Comparison of ENCODE assay signal across 27 mouse cellular contexts in the genomic region with DNA sequence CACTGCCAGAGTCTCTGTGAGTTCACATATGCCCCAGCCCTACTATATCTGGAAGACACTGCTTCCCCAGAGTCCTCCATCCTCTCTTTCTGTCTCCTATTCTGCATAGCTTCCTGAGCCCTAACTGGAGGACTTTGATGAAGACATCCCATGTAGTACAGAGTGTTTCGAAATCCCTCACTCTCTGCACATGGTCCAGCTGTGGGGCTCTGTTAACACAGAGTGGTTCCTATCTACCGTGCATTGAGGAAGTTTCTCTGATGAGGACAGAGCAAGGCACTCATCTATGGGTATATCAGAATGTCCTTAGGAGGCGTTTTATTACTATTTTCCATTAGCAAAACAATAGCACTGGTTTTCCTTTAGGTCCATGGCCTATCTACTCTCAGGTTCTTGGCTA.
DNase-seq lines count a peak whose midpoint lies in the region; ATAC-seq and TF ChIP-seq lines count a peak whose summit lies in the region.
"Had no signal": no experiment of that assay in that cellular context is flagged by ENCODE, and none has a peak within 500 bp of the region (broad histone marks: within the 10 kb centered on the region; RNA-seq: fewer than 3 reads in every experiment).

No protein-coding gene starts in this region.

- H3K9ac ChIP-seq in lung, postnatal 0 days (replicated peaks; ENCODE audit: low read depth) = no peak overlapping the region
- H3K9ac ChIP-seq in hindbrain, embryonic 16.5 days (ENCODE audit: low read depth, low read length) = no peak overlapping the region
- H3K9ac ChIP-seq: embryonic facial prominence, embryonic 13.5 days; forebrain, embryonic 13.5 days; hindbrain, embryonic 12.5 days; hindbrain, embryonic 15.5 days had no signal

- H3K4me3 ChIP-seq in lung, postnatal 0 days (ENCODE audit: low read depth, low read length) = no peak overlapping the region
- H3K4me3 ChIP-seq in lung, adult 2 months (replicated peaks; ENCODE audit: extremely low read depth, low read depth, low read length) = no peak overlapping the region
- no peak overlapping the region for H3K4me3 ChIP-seq in hindbrain, embryonic 16.5 days (ENCODE audit: low read length)
- H3K4me3 ChIP-seq: embryonic facial prominence, embryonic 10.5 days; embryonic facial prominence, embryonic 13.5 days; erythroblast, embryonic 14.5 days; forebrain, embryonic 10.5 days; forebrain, embryonic 13.5 days; hindbrain, embryonic 12.5 days; hindbrain, embryonic 15.5 days had no signal

- TF ChIP-seq EP300 in lung, postnatal 0 days (IDR thresholded peaks at IDR 0.05) = no peak

- WGBS in lung, postnatal 0 days = 81% methylated on average over 3 of the region's 3 CpGs
- 80% methylated on average over 3 of the region's 3 CpGs for WGBS in lung, adult 2 months
- 91% methylated on average over 3 of the region's 3 CpGs for WGBS in hindbrain, embryonic 16.5 days

- no peak overlapping the region for H3K27ac ChIP-seq in lung, postnatal 0 days (ENCODE audit: low read length)
- H3K27ac ChIP-seq in hindbrain, embryonic 16.5 days (ENCODE audit: low read depth, low read length) = no peak overlapping the region
- H3K27ac ChIP-seq: embryonic facial prominence, embryonic 10.5 days; embryonic facial prominence, embryonic 13.5 days; forebrain, embryonic 10.5 days; forebrain, embryonic 13.5 days; hindbrain, embryonic 12.5 days; hindbrain, embryonic 15.5 days had no signal

- ATAC-seq in lung, postnatal 0 days = no peak
- peak; percentile 45; the same call in 1 of the 2 replicates for ATAC-seq in common myeloid progenitor, adult 5-6 weeks (replicated peaks; ENCODE audit: low read depth, poor library complexity, severe bottlenecking)
- peak; percentile 85 for ATAC-seq in megakaryocyte progenitor cell, adult 5-6 weeks (replicated peaks; ENCODE audit: poor library complexity)
- no peak for ATAC-seq in hindbrain, embryonic 16.5 days
- ATAC-seq: CD4-positive, CD25-positive, alpha-beta regulatory T cell, adult 4 months; forebrain, embryonic 13.5 days; forebrain, embryonic 16.5 days had no signal

- TF ChIP-seq CTCF in lung, postnatal 0 days (IDR thresholded peaks at IDR 0.05) = no peak
- no peak for TF ChIP-seq CTCF in lung, adult 2 months (IDR thresholded peaks at IDR 0.05; ENCODE audit: insufficient read depth, low read length)

- no peaks in the 10 kb centered on the region for H3K9me3 ChIP-seq in lung, postnatal 0 days (ENCODE audit: low read length)
- no peaks in the 10 kb centered on the region for H3K9me3 ChIP-seq in hindbrain, embryonic 16.5 days (ENCODE audit: control insufficient read depth, low read length)
- H3K9me3 ChIP-seq: embryonic facial prominence, embryonic 10.5 days; embryonic facial prominence, embryonic 13.5 days; forebrain, embryonic 10.5 days; forebrain, embryonic 13.5 days; hindbrain, embryonic 12.5 days; hindbrain, embryonic 15.5 days had no signal

- H3K4me2 ChIP-seq in lung, postnatal 0 days (replicated peaks; ENCODE audit: low read depth, low read length) = no peak overlapping the region
- H3K4me2 ChIP-seq in hindbrain, embryonic 16.5 days (ENCODE audit: low read length) = no peak overlapping the region
- H3K4me2 ChIP-seq: embryonic facial prominence, embryonic 13.5 days; forebrain, embryonic 13.5 days; heart, embryonic 11.5 days; hindbrain, embryonic 12.5 days; hindbrain, embryonic 15.5 days had no signal

- no peak for TF ChIP-seq POLR2A in lung, adult 2 months (IDR thresholded peaks at IDR 0.05; ENCODE audit: borderline replicate concordance, extremely low read depth, low read depth, low read length)

- no peaks in the 10 kb centered on the region for H3K27me3 ChIP-seq in lung, postnatal 0 days (replicated peaks; ENCODE audit: insufficient read depth, low read length)
- no peaks in the 10 kb centered on the region for H3K27me3 ChIP-seq in hindbrain, embryonic 16.5 days (replicated peaks; ENCODE audit: control insufficient read depth, insufficient read depth, low read length)
- H3K27me3 ChIP-seq: embryonic facial prominence, embryonic 13.5 days; hindbrain, embryonic 15.5 days had no signal

- peak; percentile 25 for DNase-seq in lung, postnatal 0 days (ENCODE audit: low spot score)
- no peak for DNase-seq in lung, adult 2 months
- no peak for DNase-seq in urinary bladder, adult 2 months (ENCODE audit: low spot score)
- no peak for DNase-seq in right cerebral cortex, adult 18-20 months
- DNase-seq: adrenal gland, adult 2 months; adrenal gland, postnatal 14 days; cerebellum, adult 11 months; cerebellum, adult 2 months; cerebellum, adult 9-11 months; cerebellum, postnatal 25 days; embryo, embryonic 11 days; gastrocnemius, postnatal 10 days; gastrocnemius, postnatal 36 days; heart, adult 11 months had no signal

- no peaks in the 10 kb centered on the region for H3K4me1 ChIP-seq in lung, postnatal 0 days (ENCODE audit: insufficient read depth, low read depth, low read length)
- no peaks in the 10 kb centered on the region for H3K4me1 ChIP-seq in lung, adult 2 months (ENCODE audit: control insufficient read depth, insufficient read depth, low read length)
- H3K4me1 ChIP-seq in hindbrain, embryonic 16.5 days (ENCODE audit: control insufficient read depth, insufficient read depth, low read depth, low read length) = no peaks in the 10 kb centered on the region
- H3K4me1 ChIP-seq: hindbrain, embryonic 12.5 days; hindbrain, embryonic 15.5 days had no signal

- no peaks in the 10 kb centered on the region for H3K36me3 ChIP-seq in lung, postnatal 0 days (ENCODE audit: insufficient read depth, low read length)
- no peaks in the 10 kb centered on the region for H3K36me3 ChIP-seq in hindbrain, embryonic 16.5 days (ENCODE audit: control insufficient read depth, insufficient read depth, low read length)
- H3K36me3 ChIP-seq: embryonic facial prominence, embryonic 10.5 days; embryonic facial prominence, embryonic 13.5 days; forebrain, embryonic 10.5 days; hindbrain, embryonic 12.5 days; hindbrain, embryonic 15.5 days had no signal

Comparison
In these comparisons a context has a peak if more than half of its experiments do, and no peak if none do; other contexts are left out.
1. ATAC-seq: peak in common myeloid progenitor, adult 5-6 weeks (single experiment) and megakaryocyte progenitor cell, adult 5-6 weeks (single experiment); none in lung, postnatal 0 days (single experiment) and hindbrain, embryonic 16.5 days (single experiment).